Mouse (Mus musculus): ENCODE data around the gene Hcn2.

DNA sequence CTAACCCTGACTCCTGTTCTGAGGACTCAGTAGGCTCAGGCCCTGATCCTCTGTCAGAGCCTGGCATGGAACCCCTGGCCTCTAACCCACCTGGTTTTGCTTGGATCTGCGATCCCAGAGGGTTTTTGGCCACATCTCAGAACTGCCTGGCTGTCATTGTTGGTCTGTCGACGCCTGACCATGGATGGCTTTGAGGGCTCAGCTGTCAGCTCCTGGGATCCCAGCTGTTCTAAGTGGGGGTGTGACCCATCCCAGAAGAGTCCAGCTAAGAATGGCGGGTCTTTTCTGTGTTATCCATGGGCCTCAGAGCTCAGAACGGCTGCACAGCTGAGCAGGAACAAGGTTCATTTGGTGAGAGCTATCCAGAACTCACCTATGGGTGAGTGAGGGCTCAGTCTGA is 4.7 kb downstream of the Hcn2 start:
- TF ChIP-seq POLR2A (IDR thresholded peaks at IDR 0.05; ENCODE audit: borderline replicate concordance, insufficient read depth, low read length) (no peak), CTCF (IDR thresholded peaks at IDR 0.05; ENCODE audit: borderline replicate concordance, insufficient read depth, low read depth, low read length) (no peak)
